Mouse (Mus musculus) intestine, postnatal 0 days (tissue): ENCODE data around the gene Ankrd11. TPM values are rescaled to one million over a fixed set of nuclear protein-coding genes. Genes with fewer than 3 reads are reported as not detected.

Source experiments
- ATAC-seq: fragments of 200-750 bp; cut with Nextera tagmentation; 2 replicates; pipeline ENCODE4 v1.8.0; 2017; ENCODE audit warnings: mild to moderate bottlenecking, moderate TSS enrichment, moderate library complexity
- H3K27ac ChIP-seq: fragments of 300-500 bp; sonication (generic); 2 replicates; pipeline ENCODE4 v1.5.1; 2014; ENCODE audit warnings: mild to moderate bottlenecking, low read depth, low read length, moderate library complexity
- H3K27me3 ChIP-seq: fragments of 300-500 bp; sonication (generic); replicated peaks from 2 replicates; pipeline ENCODE4 v1.6.1; 2014; ENCODE audit warnings: low read length, mixed read lengths; ENCODE audit not compliant: control insufficient read depth, insufficient read depth
- H3K36me3 ChIP-seq: fragments of 300-500 bp; sonication (generic); 2 replicates; pipeline ENCODE4 v1.6.1; 2014; ENCODE audit warnings: mild to moderate bottlenecking, moderate library complexity; ENCODE audit not compliant: control insufficient read depth, insufficient read depth
- H3K4me1 ChIP-seq: fragments of 300-500 bp; sonication (generic); replicated peaks from 2 replicates; pipeline ENCODE4 v1.6.1; 2014; ENCODE audit warnings: antibody characterized with exemption, low read length, mixed read lengths; ENCODE audit not compliant: control insufficient read depth, insufficient read depth
- H3K4me2 ChIP-seq: fragments of 300-500 bp; sonication (generic); replicated peaks from 2 replicates; pipeline ENCODE4 v1.6.1; 2014; ENCODE audit warnings: low read depth, mild to moderate bottlenecking, moderate library complexity
- H3K4me3 ChIP-seq: fragments of 300-500 bp; sonication (generic); 2 replicates; pipeline ENCODE4 v1.5.1; 2014; ENCODE audit warnings: low read depth, low read length
- H3K9ac ChIP-seq: fragments of 300-500 bp; sonication (generic); 2 replicates; pipeline ENCODE4 v1.6.1; 2014; ENCODE audit warnings: mild to moderate bottlenecking, low read depth, low read length
- H3K9me3 ChIP-seq: fragments of 300-500 bp; sonication (generic); 2 replicates; pipeline ENCODE4 v1.6.1; 2016; ENCODE audit warnings: mixed run types; ENCODE audit not compliant: control insufficient read depth
- CTCF ChIP-seq: sonication (generic); IDR thresholded peaks from 2 replicates; pipeline ENCODE4 v1.5.1; 2016; ENCODE audit warnings: low read depth, mild to moderate bottlenecking, control low read depth, antibody characterized with exemption, moderate library complexity
- WGBS: fragments of 180-500 bp; shearing (Covaris S2); extraction: QIAGEN DNeasy Blood & Tissue Kit; methylation state at CpG from one replicate; pipeline ENCODE4 v1.1.7; 2014; 5-methylcytosine and 5-hydroxymethylcytosine counted together
- polyA plus RNA-seq: library from polyadenylated mRNA; unstranded; fragments of >200 nt; fragmentation: Nextera tagmentation; extraction: Ambion mirVana; gene quantifications from 2 replicates; pipeline ENCODE4 v1.2.1, GENCODE M21; 2015

The Ankrd11 gene
- polyA plus RNA-seq, 1 experiment from 2014 or later, result 41.2 TPM

DNA sequence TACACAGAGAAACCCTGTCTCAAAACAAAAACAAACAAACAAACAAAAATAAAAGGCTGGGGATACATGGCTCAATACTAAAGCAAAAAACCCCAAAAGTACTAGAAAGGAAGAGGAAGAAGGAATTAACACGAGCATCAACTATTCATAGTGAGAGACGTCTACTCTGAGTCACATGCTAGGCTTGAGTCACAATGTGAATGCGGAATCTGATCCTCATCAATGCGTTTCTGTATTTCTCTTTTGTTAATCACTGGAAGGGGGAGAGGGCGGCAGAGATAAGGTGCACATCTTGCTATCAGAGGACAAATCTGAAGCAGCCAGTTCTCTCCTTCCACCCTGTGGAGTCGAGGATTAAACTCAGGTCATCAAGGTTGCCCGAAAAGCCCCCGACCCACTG is 14.3 kb downstream of the Ankrd11 start:
- no peak overlapping the region for H3K9ac ChIP-seq
- H3K27ac ChIP-seq, result no peak overlapping the region
- ATAC-seq, result no peak
- no peak for TF ChIP-seq CTCF
- no peak overlapping the region for H3K4me2 ChIP-seq
- H3K36me3 ChIP-seq, result no peaks in the 10 kb centered on the region
- H3K4me1 ChIP-seq, result peaks cover 4% of the 10 kb centered on the region; the same call in 1 of the 2 replicates
- no peak overlapping the region for H3K4me3 ChIP-seq
- no peaks in the 10 kb centered on the region for H3K9me3 ChIP-seq
- no peaks in the 10 kb centered on the region for H3K27me3 ChIP-seq
- WGBS, result 76% methylated on average over 8 of the region's 8 CpGs

DNA sequence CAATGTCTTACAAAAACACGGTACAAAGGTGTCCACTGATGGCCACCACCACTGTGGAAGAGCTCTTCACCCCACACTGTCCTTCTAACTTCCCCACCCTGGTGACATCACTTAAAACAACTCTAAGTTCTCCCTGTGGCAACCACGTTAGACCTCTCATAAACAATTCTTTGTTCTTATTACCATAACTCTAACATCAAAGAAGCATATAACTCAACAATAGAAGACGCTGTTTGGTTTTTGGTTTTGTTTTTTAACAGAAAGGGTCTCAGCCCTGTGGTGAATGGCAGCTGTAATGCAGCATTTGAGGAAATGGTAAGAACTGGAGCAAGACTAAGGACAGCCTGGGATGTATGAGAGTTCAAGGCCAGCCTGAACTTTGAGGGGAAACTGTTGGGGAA is 16.1 kb downstream of the Ankrd11 start:
- 66% methylated on average over 3 of the region's 3 CpGs for WGBS
- ATAC-seq, result no peak
- no peak overlapping the region; the same call in 1 of the 2 replicates for H3K27ac ChIP-seq

DNA sequence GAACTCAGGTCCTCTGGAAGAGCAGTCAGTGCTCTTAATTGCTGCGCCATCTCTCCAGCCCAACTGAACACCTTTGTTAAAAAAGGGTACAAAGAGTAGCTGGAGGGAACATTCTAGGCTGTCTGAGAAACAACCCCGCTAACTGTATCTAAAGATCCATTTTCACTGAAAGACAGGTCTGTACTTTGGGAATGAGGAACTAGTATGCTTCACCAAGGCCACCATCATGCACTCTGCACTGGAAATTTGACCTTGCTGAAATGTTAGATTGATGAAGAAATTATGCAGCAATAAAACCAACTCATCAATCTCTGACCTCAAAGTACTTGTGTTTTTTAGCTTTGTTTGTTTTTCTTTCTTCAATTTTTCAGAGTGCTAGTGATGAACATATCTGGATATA is 17.9 kb downstream of the Ankrd11 start:
- Histone ChIP-seq H3K27ac (no peak overlapping the region), H3K36me3 (no peaks in the 10 kb centered on the region), H3K9me3 (no peaks in the 10 kb centered on the region), H3K4me2 (no peak overlapping the region), H3K9ac (no peak overlapping the region), H3K4me1 (peaks cover 13% of the 10 kb centered on the region), H3K4me3 (no peak overlapping the region), H3K27me3 (no peaks in the 10 kb centered on the region)
- no peak for TF ChIP-seq CTCF
- no peak for ATAC-seq
- WGBS, result 97% methylated on average over 2 of the region's 2 CpGs

More for the DNA sequence above, 16.1 kb downstream of the Ankrd11 start:
- Histone ChIP-seq H3K9me3 (no peaks in the 10 kb centered on the region), H3K9ac (no peak overlapping the region), H3K27me3 (no peaks in the 10 kb centered on the region), H3K4me3 (no peak overlapping the region), H3K4me2 (no peak overlapping the region), H3K36me3 (no peaks in the 10 kb centered on the region), H3K4me1 (peaks cover 12% of the 10 kb centered on the region)
- TF ChIP-seq CTCF, result no peak

DNA sequence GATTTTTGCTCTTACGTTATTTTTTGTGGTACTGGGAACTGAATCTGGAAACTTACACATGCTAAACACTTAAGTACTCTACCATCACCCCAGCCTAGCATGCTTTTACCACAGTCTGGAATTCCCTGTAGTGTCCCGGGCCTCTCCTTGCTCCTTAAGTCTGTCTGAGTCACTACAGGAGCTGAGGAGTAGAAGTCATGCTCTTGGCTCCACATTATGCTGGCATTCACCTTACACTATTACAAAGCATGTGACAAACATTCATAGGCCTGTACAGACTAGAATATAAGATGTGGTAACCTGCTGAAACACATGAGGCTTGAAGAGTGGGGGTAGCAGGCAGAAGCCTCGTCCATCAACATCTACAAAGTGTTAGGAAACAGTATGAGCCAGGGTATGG is 19.4 kb downstream of the Ankrd11 start:
- 0 out of 2 replicates have a peak, but pooled peaks have one; percentile 10 for ATAC-seq

DNA sequence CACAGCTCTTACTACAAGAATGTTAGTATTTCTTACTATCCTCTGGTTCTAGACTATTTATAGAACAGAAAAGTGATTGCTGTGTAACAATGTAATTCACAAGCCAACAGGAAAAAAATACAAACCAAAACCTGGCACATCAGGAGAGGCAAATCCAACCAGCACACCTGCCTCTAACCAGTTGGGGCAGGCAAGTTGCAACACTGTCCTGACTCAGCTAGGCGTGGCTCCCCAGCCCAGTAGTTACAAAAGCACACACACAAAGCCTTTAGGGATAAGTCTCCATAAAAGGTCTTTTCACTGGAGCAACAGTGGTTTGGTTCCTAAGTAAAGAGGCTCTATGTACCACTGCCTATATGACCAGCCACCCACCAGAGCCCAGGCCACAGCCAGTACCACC is 20.8 kb downstream of the Ankrd11 start:
- H3K27me3 ChIP-seq, result no peaks in the 10 kb centered on the region
- no peaks in the 10 kb centered on the region for H3K36me3 ChIP-seq
- peaks cover 24% of the 10 kb centered on the region for H3K4me1 ChIP-seq
- WGBS, result 33% methylated on average over 1 of the region's 1 CpGs
- peak overlapping the region; percentile 51 for H3K27ac ChIP-seq
- TF ChIP-seq CTCF, result no peak
- peak; percentile 76 for ATAC-seq
- no peaks in the 10 kb centered on the region for H3K9me3 ChIP-seq
- no peak overlapping the region for H3K4me3 ChIP-seq
- no peak overlapping the region for H3K4me2 ChIP-seq
- H3K9ac ChIP-seq, result no peak overlapping the region

More for the DNA sequence above, 19.4 kb downstream of the Ankrd11 start:
- 55% methylated on average over 3 of the region's 3 CpGs for WGBS
- Histone ChIP-seq H3K36me3 (no peaks in the 10 kb centered on the region), H3K27ac (peak overlapping the region; percentile 28; the same call in 1 of the 2 replicates), H3K9ac (no peak overlapping the region), H3K4me1 (peaks cover 24% of the 10 kb centered on the region), H3K27me3 (no peaks in the 10 kb centered on the region), H3K9me3 (no peaks in the 10 kb centered on the region), H3K4me2 (no peak overlapping the region), H3K4me3 (no peak overlapping the region)
- TF ChIP-seq CTCF, result no peak

DNA sequence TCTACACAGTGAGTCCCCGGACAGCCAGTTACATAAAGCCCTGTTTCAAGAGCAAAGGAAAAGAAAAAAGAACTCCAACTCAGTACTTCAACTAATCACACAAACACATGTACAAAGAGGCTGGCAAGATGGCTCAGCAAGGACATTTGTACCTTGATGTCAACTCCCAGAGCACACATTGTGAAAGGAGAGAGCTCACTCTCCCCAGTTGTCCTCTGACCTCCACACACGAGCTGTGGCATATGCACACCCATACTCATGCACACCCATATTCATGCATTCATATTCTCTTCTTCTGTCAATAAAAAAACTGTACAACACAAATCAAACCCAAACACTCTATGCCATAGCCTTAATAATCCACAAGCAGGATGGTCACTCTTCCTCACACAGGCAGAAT is 21.2 kb downstream of the Ankrd11 start:
- no peak for TF ChIP-seq CTCF
- H3K27ac ChIP-seq, result peak overlapping the region; percentile 51
- H3K4me2 ChIP-seq, result no peak overlapping the region
- H3K9me3 ChIP-seq, result no peaks in the 10 kb centered on the region
- ATAC-seq, result peak; percentile 39; the same call in 1 of the 2 replicates
- WGBS, result 60% methylated on average over 2 of the region's 2 CpGs
- peaks cover 26% of the 10 kb centered on the region for H3K4me1 ChIP-seq
- no peak overlapping the region for H3K4me3 ChIP-seq
- H3K27me3 ChIP-seq, result no peaks in the 10 kb centered on the region
- no peak overlapping the region for H3K9ac ChIP-seq
- no peaks in the 10 kb centered on the region for H3K36me3 ChIP-seq

DNA sequence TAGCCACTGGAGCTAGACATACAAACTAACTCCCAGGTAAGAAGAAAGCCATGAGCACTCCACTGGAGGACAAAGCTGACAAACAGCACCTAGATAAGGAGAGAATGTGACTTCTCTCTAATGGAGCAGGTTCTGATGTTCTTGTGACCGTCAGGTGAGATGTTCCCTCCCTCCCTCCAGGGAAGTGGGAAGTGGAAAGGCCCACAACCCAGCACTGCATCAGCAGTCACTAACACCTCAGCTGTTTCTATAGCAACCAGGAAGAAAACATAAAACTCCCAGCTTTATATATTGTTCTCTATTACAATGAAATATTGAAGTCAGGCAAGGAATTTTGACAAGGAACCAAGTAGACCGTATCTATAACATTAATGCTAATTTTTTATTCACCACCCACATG is 22.0 kb downstream of the Ankrd11 start:
- Histone ChIP-seq H3K9me3 (no peaks in the 10 kb centered on the region), H3K4me1 (peaks cover 30% of the 10 kb centered on the region)

More for the DNA sequence above, 22.0 kb downstream of the Ankrd11 start:
- Histone ChIP-seq H3K9ac (no peak overlapping the region; the same call in 1 of the 2 replicates), H3K4me3 (no peak overlapping the region), H3K27me3 (no peaks in the 10 kb centered on the region), H3K36me3 (no peaks in the 10 kb centered on the region), H3K27ac (no peak overlapping the region), H3K4me2 (no peak overlapping the region)
- TF ChIP-seq CTCF, result no peak
- WGBS, result 43% methylated on average over 2 of the region's 2 CpGs
- ATAC-seq, result no peak
